Mouse (Mus musculus): Measurements from ENCODE around the gene Ly6g6e. TPM values are rescaled to one million over a fixed set of nuclear protein-coding genes. Genes with fewer than 3 reads are reported as not detected.

Ly6g6e gene
- polyA plus RNA-seq, 1 experiment from 2014 or later, result 0.23 TPM

GRCm38 (mm10) chr17:35051156-35052086, 25.3 kb upstream of the Ly6g6e start:
- Histone ChIP-seq H3K27ac (peak overlapping the region; percentile 94), H3K9ac (peak overlapping the region; percentile 92), H3K9me3 (replicated peaks) (no peaks in the 10 kb centered on the region), H3K4me1 (peaks cover 72% of the 10 kb centered on the region), H3K36me3 (peaks cover 45% of the 10 kb centered on the region), H3K4me2 (peak overlapping the region; percentile 98), H3K27me3 (replicated peaks) (no peaks in the 10 kb centered on the region), H3K4me3 (peak overlapping the region; percentile 88)
- 3% methylated on average over 21 of the region's 21 CpGs for WGBS (ENCODE audit: insufficient replicate concordance)
- ATAC-seq, result peak; percentile 53

GRCm38 (mm10) chr17:35052271-35052798, 24.4 kb upstream of the Ly6g6e start:
- ATAC-seq, result no peak
- Histone ChIP-seq H3K9ac (peak overlapping the region; percentile 92), H3K36me3 (peaks cover 53% of the 10 kb centered on the region), H3K4me1 (peaks cover 69% of the 10 kb centered on the region), H3K4me2 (peak overlapping the region; percentile 98), H3K9me3 (replicated peaks) (no peaks in the 10 kb centered on the region), H3K27ac (peak overlapping the region; percentile 94), H3K4me3 (peak overlapping the region; percentile 88), H3K27me3 (replicated peaks) (no peaks in the 10 kb centered on the region)
- WGBS (ENCODE audit: insufficient replicate concordance), result 79% methylated on average over 12 of the region's 12 CpGs

- ATAC-seq, result no peak
- Histone ChIP-seq H3K36me3 (peaks cover 69% of the 10 kb centered on the region), H3K27ac (no peak overlapping the region; the same call in 1 of the 2 replicates), H3K4me2 (no peak overlapping the region), H3K9ac (no peak overlapping the region), H3K4me3 (no peak overlapping the region), H3K9me3 (replicated peaks) (no peaks in the 10 kb centered on the region), H3K4me1 (peaks cover 75% of the 10 kb centered on the region), H3K27me3 (replicated peaks) (0 out of 2 replicates have a peak, but pooled peaks cover 4% of the 10 kb centered on the region)
- 82% methylated on average over 7 of the region's 7 CpGs for WGBS (ENCODE audit: insufficient replicate concordance)
Observed at GRCm38 (mm10) chr17:35055691-35056495, 20.8 kb upstream of the Ly6g6e start.

GRCm38 (mm10) chr17:35057090-35057489, 19.6 kb upstream of the Ly6g6e start:
- no peak for ATAC-seq
- Histone ChIP-seq H3K27ac (peak overlapping the region; percentile 49; the same call in 1 of the 2 replicates), H3K9ac (peak overlapping the region; percentile 5; the same call in 1 of the 2 replicates), H3K27me3 (replicated peaks) (peaks cover 10% of the 10 kb centered on the region; the same call in 1 of the 2 replicates), H3K4me2 (no peak overlapping the region), H3K4me1 (peaks cover 73% of the 10 kb centered on the region), H3K9me3 (replicated peaks) (no peaks in the 10 kb centered on the region), H3K36me3 (peaks cover 77% of the 10 kb centered on the region), H3K4me3 (no peak overlapping the region)
- WGBS (ENCODE audit: insufficient replicate concordance), result 36% methylated on average over 3 of the region's 3 CpGs

GRCm38 (mm10) chr17:35058316-35058715, 18.4 kb upstream of the Ly6g6e start:
- H3K36me3 ChIP-seq, result peaks cover 65% of the 10 kb centered on the region
- no peaks in the 10 kb centered on the region for H3K9me3 ChIP-seq (replicated peaks)
- peaks cover 16% of the 10 kb centered on the region for H3K27me3 ChIP-seq (replicated peaks)
- H3K4me1 ChIP-seq, result peaks cover 63% of the 10 kb centered on the region
- ATAC-seq, result no peak
- H3K4me3 ChIP-seq, result peak overlapping the region; percentile 63; the same call in 1 of the 2 replicates
- H3K27ac ChIP-seq, result 0 out of 2 replicates have a peak overlapping the region, but pooled peaks have one; percentile 74
- WGBS (ENCODE audit: insufficient replicate concordance), result 67% methylated on average over 9 of the region's 9 CpGs
- peak overlapping the region; percentile 93 for H3K4me2 ChIP-seq
- H3K9ac ChIP-seq, result no peak overlapping the region

- Histone ChIP-seq H3K27ac (peak within 1 kb of the TSS; percentile 74), H3K9ac (peak within 1 kb of the TSS; percentile 70), H3K27me3 (replicated peaks) (peaks cover 25% of the 10 kb centered on the region), H3K4me1 (peaks cover 62% of the 10 kb centered on the region), H3K9me3 (replicated peaks) (no peaks in the 10 kb centered on the region), H3K4me2 (peak within 1 kb of the TSS; percentile 93), H3K36me3 (peaks cover 56% of the 10 kb centered on the region), H3K4me3 (peak within 1 kb of the TSS; percentile 63)
- ATAC-seq, result peak; percentile 77
- 1% methylated on average over 57 of the region's 57 CpGs for WGBS (ENCODE audit: insufficient replicate concordance)
Observed at GRCm38 (mm10) chr17:35058911-35059892, 17.5 kb upstream of the Ly6g6e start, which contains the start of gene Ddah2. Ddah2 (plus strand) TSS chr17:35059035.

- H3K4me2 ChIP-seq, result peak overlapping the region; percentile 93
- peaks cover 33% of the 10 kb centered on the region for H3K27me3 ChIP-seq (replicated peaks)
- 41% methylated on average over 14 of the region's 14 CpGs for WGBS (ENCODE audit: insufficient replicate concordance)
- no peak overlapping the region for H3K27ac ChIP-seq
- no peak for ATAC-seq
- H3K4me1 ChIP-seq, result peaks cover 70% of the 10 kb centered on the region
- H3K4me3 ChIP-seq, result peak overlapping the region; percentile 63
- H3K9ac ChIP-seq, result peak overlapping the region; percentile 70; the same call in 1 of the 2 replicates
- H3K36me3 ChIP-seq, result peaks cover 47% of the 10 kb centered on the region
- no peaks in the 10 kb centered on the region for H3K9me3 ChIP-seq (replicated peaks)
Observed at GRCm38 (mm10) chr17:35060071-35060470, 16.6 kb upstream of the Ly6g6e start.

- H3K4me3 ChIP-seq, result no peak overlapping the region
- H3K9ac ChIP-seq, result no peak overlapping the region
- no peak overlapping the region for H3K4me2 ChIP-seq
- H3K36me3 ChIP-seq, result peaks cover 40% of the 10 kb centered on the region
- WGBS (ENCODE audit: insufficient replicate concordance), result 62% methylated on average over 22 of the region's 22 CpGs
- no peaks in the 10 kb centered on the region for H3K9me3 ChIP-seq (replicated peaks)
- no peak for ATAC-seq
- peaks cover 74% of the 10 kb centered on the region for H3K4me1 ChIP-seq
- H3K27me3 ChIP-seq (replicated peaks), result peaks cover 41% of the 10 kb centered on the region
- no peak overlapping the region for H3K27ac ChIP-seq
Observed at GRCm38 (mm10) chr17:35060737-35061297, 15.9 kb upstream of the Ly6g6e start.

GRCm38 (mm10) chr17:35061299-35061698, 15.4 kb upstream of the Ly6g6e start:
- H3K9me3 ChIP-seq (replicated peaks), result no peaks in the 10 kb centered on the region
- H3K4me3 ChIP-seq, result no peak overlapping the region
- H3K9ac ChIP-seq, result no peak overlapping the region
- H3K27ac ChIP-seq, result no peak overlapping the region
- H3K36me3 ChIP-seq, result peaks cover 35% of the 10 kb centered on the region
- no peak overlapping the region for H3K4me2 ChIP-seq
- 73% methylated on average over 8 of the region's 8 CpGs for WGBS (ENCODE audit: insufficient replicate concordance)
- H3K4me1 ChIP-seq, result peaks cover 74% of the 10 kb centered on the region
- H3K27me3 ChIP-seq (replicated peaks), result peaks cover 46% of the 10 kb centered on the region
- no peak for ATAC-seq

- WGBS (ENCODE audit: insufficient replicate concordance), result 82% methylated on average over 3 of the region's 3 CpGs
- peaks cover 61% of the 10 kb centered on the region for H3K4me1 ChIP-seq
- H3K36me3 ChIP-seq, result peaks cover 14% of the 10 kb centered on the region
- H3K4me3 ChIP-seq, result no peak overlapping the region
- H3K9ac ChIP-seq, result no peak overlapping the region
- peaks cover 67% of the 10 kb centered on the region for H3K27me3 ChIP-seq (replicated peaks)
- no peaks in the 10 kb centered on the region for H3K9me3 ChIP-seq (replicated peaks)
- H3K27ac ChIP-seq, result no peak overlapping the region
- no peak overlapping the region for H3K4me2 ChIP-seq
- ATAC-seq, result no peak
Observed at GRCm38 (mm10) chr17:35063466-35063865, 13.2 kb upstream of the Ly6g6e start.

Data from liver, embryonic 12.5 days (tissue).